ENCODE assay signal across 30 mouse cellular contexts in genomic region chr2:132579689-132580088, GRCm38 (mm10).
"Had no signal": no experiment of that assay in that cellular context is flagged by ENCODE, and none has a peak within 500 bp of the region (broad histone marks: within the 10 kb centered on the region; RNA-seq: fewer than 3 reads in every experiment).

No protein-coding gene starts in this region.

- H3K27me3 ChIP-seq: limb, embryonic 12.5 days; limb, embryonic 13.5 days; limb, embryonic 15.5 days; liver, embryonic 12.5 days; liver, embryonic 13.5 days; liver, embryonic 15.5 days; lung, embryonic 15.5 days; megakaryocyte, embryonic 14.5 days; midbrain, embryonic 12.5 days; midbrain, embryonic 13.5 days; neural tube, embryonic 12.5 days; neural tube, embryonic 13.5 days had no signal

- DNase-seq: left cerebral cortex, postnatal 4 days; liver; liver, embryonic 13.5 days; lung, adult 18-20 months; lung, adult 2 months; lung, embryonic 14.5 days; lung, postnatal 10 days; lung, postnatal 14 days; lung, postnatal 36 days; lung, postnatal 4 days; midbrain, embryonic 14.5 days had no signal

- ATAC-seq: liver, embryonic 12.5 days; lung, postnatal 0 days; midbrain, embryonic 13.5 days; midbrain, embryonic 16.5 days had no signal

- H3K9ac ChIP-seq: limb, embryonic 12.5 days; limb, embryonic 13.5 days; limb, embryonic 15.5 days; liver, embryonic 12.5 days; liver, embryonic 13.5 days; liver, embryonic 14.5 days; liver, embryonic 15.5 days; lung, embryonic 14.5 days; lung, embryonic 15.5 days; midbrain, embryonic 12.5 days; midbrain, embryonic 13.5 days; neural tube, embryonic 12.5 days; neural tube, embryonic 13.5 days had no signal

- H3K9me3 ChIP-seq: limb, embryonic 10.5 days; limb, embryonic 12.5 days; limb, embryonic 13.5 days; limb, embryonic 15.5 days; liver, embryonic 12.5 days; liver, embryonic 13.5 days; liver, embryonic 15.5 days; lung, embryonic 15.5 days; midbrain, embryonic 13.5 days; neural tube, embryonic 12.5 days; neural tube, embryonic 13.5 days had no signal

- H3K36me3 ChIP-seq: limb, embryonic 10.5 days; limb, embryonic 12.5 days; limb, embryonic 13.5 days; limb, embryonic 15.5 days; liver, embryonic 13.5 days; liver, embryonic 15.5 days; lung, embryonic 15.5 days; midbrain, embryonic 10.5 days; midbrain, embryonic 12.5 days; midbrain, embryonic 13.5 days; neural tube, embryonic 12.5 days; neural tube, embryonic 13.5 days had no signal

- H3K4me2 ChIP-seq: limb, embryonic 12.5 days; limb, embryonic 13.5 days; limb, embryonic 15.5 days; liver, embryonic 12.5 days; liver, embryonic 13.5 days; liver, embryonic 15.5 days; lung, embryonic 14.5 days; lung, embryonic 15.5 days; midbrain, embryonic 12.5 days; midbrain, embryonic 13.5 days; neural tube, embryonic 12.5 days; neural tube, embryonic 13.5 days had no signal

- H3K4me3 ChIP-seq: left cerebral cortex, adult 2 months; limb, embryonic 10.5 days; limb, embryonic 12.5 days; limb, embryonic 13.5 days; limb, embryonic 15.5 days; liver, embryonic 12.5 days; liver, embryonic 13.5 days; liver, embryonic 15.5 days; lung, embryonic 15.5 days; megakaryocyte, embryonic 14.5 days; midbrain, embryonic 10.5 days; midbrain, embryonic 12.5 days; midbrain, embryonic 13.5 days; myocyte; neural tube, embryonic 12.5 days; neural tube, embryonic 13.5 days had no signal

- H3K27ac ChIP-seq: left cerebral cortex, adult 2 months; limb, embryonic 10.5 days; limb, embryonic 12.5 days; limb, embryonic 13.5 days; limb, embryonic 15.5 days; liver, embryonic 12.5 days; liver, embryonic 13.5 days; liver, embryonic 14.5 days; liver, embryonic 15.5 days; lung, embryonic 15.5 days; macrophage; midbrain, embryonic 10.5 days; midbrain, embryonic 12.5 days; midbrain, embryonic 13.5 days; neural tube, embryonic 12.5 days; neural tube, embryonic 13.5 days had no signal
